Mouse (Mus musculus): ENCODE data around the gene Col23a1. TPM values are rescaled to one million over a fixed set of nuclear protein-coding genes. Genes with fewer than 3 reads are reported as not detected.

Col23a1 gene
- 10 to 100 TPM in 2 of 4 experiments, 1 to 10 TPM in 2; 2.3 to 14.3 (median 6.9) TPM for total RNA-seq (2022)

DNA sequence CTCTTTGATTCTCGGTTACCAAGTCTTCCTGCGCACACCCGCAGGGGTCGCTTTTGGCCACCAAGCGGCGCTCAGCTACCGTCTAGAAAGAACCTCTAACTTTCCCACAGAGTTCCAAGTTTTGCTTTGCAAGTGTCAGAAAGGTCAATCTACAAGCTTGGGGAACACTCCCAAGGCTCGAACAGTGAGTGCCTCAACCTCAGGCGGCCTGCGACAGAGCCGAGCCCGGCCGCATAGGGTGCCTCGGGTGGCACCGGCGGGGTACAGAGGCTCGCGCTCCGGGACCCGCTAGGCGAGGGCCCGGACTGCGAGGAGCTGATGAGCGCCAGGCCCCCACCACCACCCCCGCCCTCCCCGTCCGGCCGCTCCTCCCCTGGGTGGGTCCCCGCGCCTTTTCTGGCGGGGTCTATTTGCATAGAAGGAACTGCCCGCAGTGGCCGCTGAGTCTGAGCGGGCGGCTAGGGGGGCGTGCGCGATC lies at the start of gene Col23a1:
TSS of gene Col23a1 (plus strand) at position 357 of the 478 bp plus-strand sequence.
- peak; percentile 67 for DNase-seq

DNA sequence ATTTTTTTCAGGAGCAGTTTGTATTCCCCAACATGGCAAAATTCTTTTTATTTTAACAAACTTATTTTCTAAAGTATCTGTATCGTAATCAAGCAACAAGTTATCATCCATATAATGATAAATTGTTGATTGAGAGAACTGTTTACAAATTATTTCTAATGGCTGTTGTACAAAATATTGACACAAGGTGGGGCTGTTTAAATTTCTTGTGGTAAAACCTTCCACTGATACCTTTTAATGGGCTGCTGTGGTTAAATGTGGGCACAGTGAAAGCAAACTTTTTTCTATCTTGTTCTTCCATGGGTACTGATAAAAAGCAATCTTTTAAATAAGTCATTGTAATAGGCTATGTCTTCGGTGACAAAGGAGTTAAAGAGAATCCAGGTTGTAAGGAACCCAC lies 46.8 kb upstream of the Col23a1 start:
- no peak for DNase-seq

GRCm38 (mm10) chr11:51257006-51257405 lies 32.7 kb upstream of the Col23a1 start:
- no peak for DNase-seq

DNA sequence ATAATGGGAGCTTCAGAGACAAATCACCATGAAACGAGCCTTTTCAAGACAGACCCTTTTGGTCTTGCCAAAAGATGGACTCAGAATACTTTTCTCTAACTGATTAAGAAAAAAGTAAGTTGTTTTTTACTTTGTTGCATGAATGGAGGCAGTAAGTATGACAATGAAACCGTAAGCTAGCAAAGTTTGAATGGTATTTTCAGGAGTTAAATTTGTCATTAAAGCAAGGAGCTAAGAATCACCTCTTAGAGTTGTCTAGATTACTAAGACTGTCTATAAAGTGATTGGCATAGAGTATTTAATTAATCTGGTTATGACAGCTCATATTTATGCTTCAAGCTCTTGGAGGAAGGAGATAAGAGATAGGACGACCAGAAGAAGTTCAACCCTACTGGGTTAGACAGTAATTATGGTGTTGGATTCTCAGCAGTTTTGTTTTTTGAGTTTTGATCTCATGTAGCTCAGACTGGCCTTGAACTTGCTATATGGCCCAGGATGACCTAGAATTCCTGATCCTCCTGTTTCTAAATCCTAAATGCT lies 28.0 kb upstream of the Col23a1 start, which contains the start of gene Clk4:
TSS of gene Clk4 (plus strand) at position 51 of the 540 bp plus-strand sequence.
- no peak for DNase-seq

DNA sequence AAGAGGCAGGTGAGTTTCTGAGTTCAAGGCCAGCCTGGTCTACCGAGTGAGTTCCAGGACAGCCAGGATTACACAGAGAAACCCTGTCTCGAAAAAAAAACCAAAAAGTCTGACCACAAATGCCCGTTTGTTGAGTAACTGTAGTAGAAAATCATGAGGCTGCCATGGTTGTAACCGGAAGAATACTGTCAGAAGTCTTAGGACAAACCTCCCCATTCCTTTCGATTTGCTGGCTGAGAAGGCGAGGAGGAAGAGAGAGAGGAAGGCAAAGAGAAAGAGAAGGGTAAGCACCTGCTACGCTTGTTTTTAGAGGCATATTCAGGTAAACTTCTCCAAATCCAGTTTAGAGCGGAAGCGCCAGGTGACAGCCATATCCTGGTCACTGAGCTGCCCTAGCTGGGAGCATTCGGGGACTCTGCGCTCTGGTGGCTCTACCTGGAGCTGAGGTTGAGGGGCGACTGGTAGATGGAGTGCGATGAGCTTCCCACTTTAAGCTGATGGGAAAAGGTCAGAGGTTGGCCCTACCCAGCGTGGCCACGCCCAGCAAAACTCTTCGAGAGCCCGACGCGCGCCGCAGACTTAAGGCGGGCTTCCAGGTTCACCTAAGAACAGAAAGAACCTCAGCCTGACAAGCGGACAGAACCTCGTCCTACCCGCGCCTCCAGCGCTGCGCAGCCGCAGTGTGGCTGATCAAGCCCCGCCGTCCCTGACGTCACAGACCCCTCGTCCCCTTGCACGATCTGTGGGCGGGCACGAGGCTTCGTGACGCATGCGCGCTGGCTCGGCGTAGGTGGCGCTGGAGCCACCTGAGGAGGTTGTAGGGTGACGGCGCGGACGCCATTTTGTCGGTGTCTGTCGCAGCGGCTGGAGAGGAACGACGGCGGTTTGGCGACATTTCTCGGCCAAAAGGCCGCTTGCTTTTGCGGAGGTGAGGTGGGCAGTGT lies 27.1 kb upstream of the Col23a1 start, which contains the start of gene BC049762:
TSS of gene BC049762 (minus strand) at position 705 of the 944 bp plus-strand sequence.
- peak; percentile 98 for DNase-seq

DNA sequence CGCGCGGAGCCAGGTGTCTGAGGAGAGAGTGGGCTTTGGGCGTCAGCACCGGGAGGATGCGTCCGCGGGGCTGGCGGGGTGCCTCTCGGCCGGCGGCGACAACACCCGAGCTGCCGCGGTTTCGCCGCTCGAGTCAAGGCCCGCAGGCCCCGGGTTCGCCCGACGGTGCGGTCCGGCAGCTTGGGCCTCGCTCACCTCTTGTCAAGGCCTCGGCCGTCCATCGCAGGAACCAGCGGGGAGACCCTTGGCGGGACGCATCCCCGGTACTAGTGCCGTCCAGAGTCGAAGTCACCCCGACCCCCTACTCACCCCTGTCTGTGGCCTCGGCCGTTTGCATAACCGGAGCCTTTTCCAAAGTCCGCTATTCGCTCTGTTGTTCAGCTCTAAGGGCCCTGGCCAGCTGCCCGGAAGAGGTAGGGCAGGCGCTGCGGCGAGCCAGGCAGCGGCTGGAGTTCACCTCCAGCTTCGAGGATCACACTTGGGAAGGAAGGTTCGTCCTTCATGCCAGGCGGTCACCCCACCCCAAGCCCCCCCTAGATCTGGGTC lies 26.4 kb upstream of the Col23a1 start:
- DNase-seq, result peak; percentile 60

- DNase-seq, result peak; percentile 53
Measured at GRCm38 (mm10) chr11:51264352-51264751, 25.4 kb upstream of the Col23a1 start.

DNA sequence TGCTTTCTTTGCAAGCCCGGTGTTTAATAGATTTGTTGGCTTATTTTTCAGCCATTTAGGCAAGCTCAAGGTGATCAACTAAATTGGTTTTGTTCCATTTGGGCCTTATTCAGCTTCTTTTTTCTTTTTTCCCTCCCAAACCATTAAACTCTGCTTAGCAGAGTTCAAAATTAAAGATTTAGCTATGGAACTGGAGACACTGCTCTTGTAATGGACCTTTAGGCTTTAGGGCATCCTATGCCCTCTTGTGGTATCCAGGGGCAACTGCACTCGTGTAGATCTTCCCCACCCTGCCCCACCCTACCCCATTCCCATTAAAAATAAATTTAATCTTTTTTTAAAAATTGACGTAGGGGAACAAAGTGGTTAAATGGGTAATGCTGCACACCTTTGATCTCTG lies 24.4 kb upstream of the Col23a1 start:
- no peak for DNase-seq

- DNase-seq, result no peak
Measured at GRCm38 (mm10) chr11:51274418-51274817, 15.3 kb upstream of the Col23a1 start.

DNA sequence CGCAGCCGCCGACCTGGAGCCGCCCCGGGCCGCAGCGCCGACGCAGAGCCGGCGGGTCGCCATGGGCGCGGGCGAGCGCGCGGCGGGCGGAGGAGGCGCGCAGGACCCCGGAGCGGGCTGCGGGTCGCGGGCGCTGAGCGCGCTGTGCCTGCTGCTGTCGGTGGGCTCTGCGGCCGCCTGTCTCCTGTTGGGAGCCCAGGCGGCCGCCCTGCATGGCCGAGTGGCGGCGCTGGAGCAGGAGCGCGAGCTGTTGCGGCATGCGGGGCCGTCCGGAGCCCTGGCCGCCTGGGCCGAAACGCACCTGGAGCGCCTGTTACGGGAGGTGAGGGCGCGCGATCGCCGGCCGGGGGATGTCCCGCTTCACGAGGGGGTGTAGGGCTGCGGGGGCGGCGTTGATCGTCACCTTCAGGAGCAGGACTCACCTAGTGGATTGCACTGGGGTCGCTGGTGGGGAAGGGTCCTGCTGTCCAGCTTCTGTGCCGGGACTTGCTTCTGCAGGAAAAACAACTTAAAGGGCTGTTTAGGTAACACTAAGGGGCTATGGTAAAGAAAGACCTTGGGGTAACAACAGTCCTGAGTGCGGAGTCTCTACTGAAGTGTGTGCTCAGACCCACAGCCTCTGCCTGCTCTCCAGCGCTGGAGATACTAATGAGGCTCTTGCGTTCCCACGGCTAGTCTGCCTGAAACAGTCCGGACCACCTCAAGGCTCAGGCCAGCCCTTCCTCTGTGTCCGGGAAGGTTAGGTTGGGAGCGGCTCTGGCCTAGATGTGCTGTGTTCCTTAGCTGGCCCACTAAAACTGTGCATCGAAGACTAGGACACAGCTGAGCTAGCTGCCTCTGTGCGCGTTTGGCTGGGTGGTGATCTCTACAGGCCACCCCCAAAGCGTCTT lies 591 bp downstream of the Col23a1 start:
- DNase-seq, result no peak

GRCm38 (mm10) chr11:51293956-51294530 lies 4.3 kb downstream of the Col23a1 start:
- DNase-seq, result no peak

DNA sequence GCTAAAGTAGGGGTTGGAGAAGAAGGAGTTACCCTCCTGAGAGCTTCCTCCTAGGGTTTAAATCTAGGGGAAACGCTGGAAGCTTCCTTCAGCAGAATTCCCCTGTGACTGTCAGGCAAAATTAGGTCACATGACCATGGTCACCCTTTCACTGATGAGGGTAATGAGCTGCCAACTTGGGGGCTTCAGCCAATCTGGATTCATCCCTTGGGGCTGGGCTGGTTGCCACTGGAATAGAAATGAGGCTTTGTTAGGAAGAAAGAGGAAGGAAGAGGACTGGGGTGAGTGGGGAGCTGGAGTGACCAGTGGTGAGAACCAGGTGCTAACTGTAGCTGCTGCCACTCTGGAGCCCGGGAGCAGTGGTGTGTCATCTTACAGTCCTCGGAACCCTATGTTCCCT lies 6.0 kb downstream of the Col23a1 start:
- DNase-seq, result no peak

DNA sequence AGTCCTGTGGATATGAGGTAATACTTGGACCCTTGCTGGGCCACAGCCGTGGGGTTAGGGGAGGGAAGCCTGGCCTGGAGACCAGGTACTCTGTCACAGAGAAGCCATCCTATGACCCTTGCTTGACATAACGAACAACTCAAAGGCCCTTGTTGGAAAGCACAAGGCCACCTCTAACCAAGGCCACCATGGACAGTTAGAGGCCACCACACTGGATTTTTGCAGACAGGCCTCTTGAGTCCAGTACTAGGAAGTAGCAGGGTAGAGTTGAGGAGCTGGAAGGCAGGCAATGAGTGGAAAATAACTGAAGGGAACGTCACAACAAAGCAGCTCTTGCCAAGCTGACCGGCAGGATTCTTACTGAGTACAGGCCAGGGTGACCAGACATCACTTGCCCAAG lies 9.0 kb downstream of the Col23a1 start:
- DNase-seq, result peak; percentile 62

DNA sequence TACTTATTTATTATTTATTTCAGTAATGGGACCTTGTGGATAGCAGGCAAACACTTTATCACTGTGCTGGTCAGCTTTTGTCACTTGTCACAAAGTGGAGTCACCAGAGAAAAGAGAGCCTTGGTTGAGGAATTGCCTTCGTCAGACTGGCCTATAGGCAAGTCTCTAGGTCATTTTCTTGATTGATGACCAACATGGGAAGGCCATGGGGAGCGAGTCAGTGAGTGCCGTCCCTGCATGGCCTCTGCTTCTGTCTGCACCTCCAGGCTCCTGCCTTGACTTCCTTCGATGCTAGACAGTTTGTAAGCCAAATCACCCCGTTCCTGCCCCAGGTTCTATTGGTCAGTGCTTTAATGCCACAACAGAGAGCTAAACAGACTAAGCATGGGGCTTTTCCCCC lies 12.7 kb downstream of the Col23a1 start:
- DNase-seq, result peak; percentile 54

- no peak for DNase-seq
Measured at GRCm38 (mm10) chr11:51303981-51304553, 14.3 kb downstream of the Col23a1 start.

- DNase-seq, result no peak
Measured at GRCm38 (mm10) chr11:51308306-51308705, 18.6 kb downstream of the Col23a1 start.

GRCm38 (mm10) chr11:51311846-51312245 lies 22.1 kb downstream of the Col23a1 start:
- no peak for DNase-seq

- DNase-seq, result no peak
Measured at GRCm38 (mm10) chr11:51315991-51316810, 26.5 kb downstream of the Col23a1 start.

- no peak for DNase-seq
Measured at GRCm38 (mm10) chr11:51320609-51321008, 30.9 kb downstream of the Col23a1 start.

DNA sequence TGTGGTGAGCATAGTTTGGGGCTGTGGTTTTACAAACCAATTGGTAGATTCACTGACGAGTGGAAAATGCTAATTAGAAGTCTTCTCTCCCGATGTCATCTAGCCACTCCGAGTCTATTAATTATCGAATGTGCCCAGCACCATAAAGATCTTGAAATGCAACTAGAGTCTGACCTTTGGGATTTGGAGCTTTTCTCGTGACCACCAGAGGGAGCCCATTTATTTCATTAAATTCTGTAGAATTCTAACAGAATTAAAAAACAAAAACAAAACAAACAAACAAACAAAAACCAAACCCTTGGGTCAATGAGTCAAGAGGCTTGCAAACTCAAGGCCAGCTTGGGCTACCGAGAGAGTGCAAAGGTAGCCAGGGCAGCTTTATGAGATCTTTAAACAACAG lies 37.2 kb downstream of the Col23a1 start:
- DNase-seq, result no peak

All from adrenal gland, adult 8-10 months (tissue).